Mouse (Mus musculus): ENCODE data around the gene Grik3.

DNA sequence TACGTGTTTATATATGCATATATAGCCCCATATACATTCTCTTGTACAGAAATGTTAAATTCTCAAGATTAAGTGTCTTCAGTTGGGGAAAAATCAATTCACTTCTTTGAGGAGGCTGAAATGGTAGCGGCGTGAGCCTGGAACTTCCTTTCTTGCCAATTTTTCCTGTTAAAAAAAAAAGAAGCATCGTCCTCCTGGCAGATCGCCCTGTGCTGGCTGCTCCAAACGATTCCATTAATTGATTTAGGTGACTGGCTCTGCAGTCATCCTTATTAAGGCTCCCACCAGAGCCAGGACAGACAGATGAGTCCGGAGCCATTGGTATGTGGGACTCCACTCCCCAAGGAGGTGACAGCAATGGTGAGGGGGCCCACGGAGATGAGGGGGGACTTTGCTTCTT lies 209.8 kb downstream of the Grik3 start:
- TF ChIP-seq EP300 (optimal IDR thresholded peaks at IDR 0.05) (no peak), CTCF (IDR thresholded peaks at IDR 0.05; ENCODE audit: low read depth) (no peak)
